Mouse (Mus musculus) c-Kit-positive CD71-positive TER-119-positive erythroid progenitor cells, embryonic 14.5 days (primary cell): Measurements from ENCODE around the gene Gbp5.

ENCODE experiments used
- DNase-seq: peaks from one replicate; pipeline ENCODE4 v3.0.0-alpha.2; 2013; ENCODE audit warnings: low spot score

Gene Gbp5

DNA sequence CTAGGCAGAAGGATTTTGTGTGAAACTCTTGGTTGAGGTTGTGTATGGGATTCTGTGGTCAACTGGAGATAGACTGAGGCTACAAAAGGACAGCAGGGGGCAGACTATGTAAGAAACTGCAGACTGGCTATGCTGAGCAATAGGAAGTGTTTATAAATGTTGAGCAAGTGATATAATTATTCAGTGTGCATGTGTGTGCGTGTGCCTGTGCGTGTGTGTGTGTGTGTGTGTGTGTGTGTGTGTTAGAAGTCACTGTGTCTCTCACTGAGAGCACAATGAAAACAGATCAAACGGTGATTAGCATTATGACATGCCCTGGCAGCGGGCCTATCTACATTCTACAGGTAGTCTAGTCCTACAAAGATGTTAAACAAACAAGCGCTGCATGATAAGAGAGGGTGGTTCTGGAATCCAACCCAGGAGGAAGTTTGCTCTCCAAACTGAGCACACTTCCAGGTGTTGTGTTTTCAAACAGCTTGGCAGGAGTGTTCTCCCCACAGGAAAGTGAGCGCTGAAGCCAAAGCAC is at the start of gene Gbp5:
Gene Gbp5 (plus strand): TSS at position 443 of the 526 bp plus-strand sequence.
- DNase-seq = no peak

- DNase-seq = no peak
These were observed 39.6 kb upstream of the Gbp5 start for GRCm38 (mm10) chr3:142454198-142454597.

DNA sequence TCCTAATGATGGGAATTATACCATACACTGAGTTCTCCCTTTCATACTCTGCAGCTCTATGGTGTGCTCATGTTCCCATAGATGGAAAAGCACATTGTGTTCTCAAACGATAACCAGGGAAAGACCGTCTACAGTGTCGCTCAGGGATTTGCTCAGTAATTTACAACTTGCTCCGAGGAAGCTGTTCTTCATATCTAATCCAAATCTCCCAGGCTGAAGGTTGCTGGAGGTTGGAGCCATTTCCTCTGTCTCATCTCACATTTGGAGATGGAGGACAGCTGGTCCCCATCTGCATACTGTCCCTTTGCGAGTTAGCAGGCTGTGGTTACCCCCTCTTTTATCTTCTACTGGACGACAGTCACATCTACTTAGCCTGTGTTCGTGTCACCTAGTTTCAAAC is 34.5 kb upstream of the Gbp5 start:
- no peak for DNase-seq

DNA sequence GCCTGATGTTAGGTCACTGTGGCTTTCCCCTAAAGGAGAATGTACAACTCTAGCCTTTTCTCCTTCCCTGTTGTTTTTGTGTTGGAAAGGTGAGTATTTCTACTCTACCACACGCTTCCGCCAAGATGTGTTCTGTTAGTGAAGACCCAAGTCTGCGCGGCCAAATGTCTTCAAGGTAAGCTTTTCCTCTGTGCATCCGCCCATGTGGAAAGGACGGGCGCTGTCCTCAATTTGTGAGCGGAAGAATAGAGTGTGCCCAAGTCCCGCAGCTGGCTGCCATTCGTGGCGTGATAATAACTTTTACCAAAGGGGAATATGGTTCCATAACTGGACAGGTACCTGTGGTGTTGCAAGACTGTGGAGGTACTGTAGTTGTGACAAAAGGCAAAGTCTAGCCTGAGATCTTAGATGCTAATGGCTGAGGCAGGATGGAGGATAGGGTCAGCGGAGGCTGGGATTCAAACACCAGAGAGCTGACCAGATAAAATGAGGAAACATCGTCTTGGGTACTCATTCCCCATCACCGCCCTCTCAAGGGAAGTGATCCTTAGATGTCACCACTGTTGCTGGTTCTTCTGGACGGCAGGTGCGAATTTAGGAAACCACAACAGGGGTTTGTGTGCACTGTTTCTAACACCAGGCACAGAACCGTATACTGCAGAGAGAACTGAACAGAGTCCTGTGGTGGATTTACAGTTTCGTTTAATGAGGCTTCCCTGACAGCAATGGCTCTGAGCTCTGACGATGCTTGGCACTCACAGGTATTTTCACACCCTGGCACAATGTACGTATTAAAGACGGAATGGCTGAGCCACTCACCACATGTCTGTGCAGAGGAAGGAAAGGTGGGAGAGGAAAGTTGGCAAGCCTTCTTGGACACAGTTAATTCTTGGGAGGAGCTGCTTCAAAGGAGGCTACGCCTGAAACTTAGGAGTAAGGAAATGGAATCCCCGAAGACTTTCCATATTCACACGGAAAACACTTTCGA is 30.7 kb upstream of the Gbp5 start:
- DNase-seq = no peak

GRCm38 (mm10) chr3:142474349-142474983 is 19.3 kb upstream of the Gbp5 start:
- DNase-seq = peak; percentile 15

DNA sequence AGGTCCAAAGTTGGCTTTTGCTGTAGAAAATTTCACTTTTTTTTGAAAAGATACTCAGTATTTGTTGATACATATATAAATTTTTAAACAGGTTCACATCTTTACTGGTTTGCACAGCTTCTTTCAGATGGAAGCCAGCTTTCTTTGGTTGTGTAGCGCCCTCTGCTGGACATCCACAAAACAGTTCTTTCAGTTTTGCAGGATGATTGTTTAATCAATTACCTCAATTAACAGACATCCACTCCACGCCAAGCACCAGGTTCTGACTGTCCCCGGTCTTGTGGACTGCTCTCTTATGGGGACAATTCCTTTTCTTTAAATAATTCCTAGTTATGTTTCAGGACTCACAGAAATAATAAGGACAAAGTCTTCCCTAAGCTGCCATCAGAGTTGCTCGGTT is 17.9 kb upstream of the Gbp5 start:
- DNase-seq = peak; percentile 43

GRCm38 (mm10) chr3:142477866-142478265 is 15.9 kb upstream of the Gbp5 start:
- no peak for DNase-seq

DNA sequence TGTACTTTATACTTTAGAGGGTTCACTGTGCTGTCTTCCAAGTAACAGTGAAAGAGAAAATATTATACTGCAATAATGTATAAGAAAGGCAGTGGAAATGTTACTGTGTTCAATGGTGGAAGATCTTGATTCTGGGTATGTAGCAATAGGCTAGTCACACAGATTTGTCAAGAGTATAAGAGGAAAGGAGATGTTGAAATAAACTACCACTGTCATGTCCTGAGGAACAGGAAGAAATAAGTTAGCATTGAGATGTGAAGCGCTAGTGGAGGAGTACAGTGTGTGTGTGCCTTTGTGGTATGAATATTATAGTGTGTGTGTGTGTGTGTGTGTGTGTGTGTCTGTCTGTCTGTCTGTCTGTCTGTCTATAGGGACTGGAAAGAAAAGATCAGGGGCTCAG is 15.4 kb upstream of the Gbp5 start:
- DNase-seq = no peak

GRCm38 (mm10) chr3:142490465-142490864 is 3.3 kb upstream of the Gbp5 start:
- DNase-seq = peak; percentile 31

DNA sequence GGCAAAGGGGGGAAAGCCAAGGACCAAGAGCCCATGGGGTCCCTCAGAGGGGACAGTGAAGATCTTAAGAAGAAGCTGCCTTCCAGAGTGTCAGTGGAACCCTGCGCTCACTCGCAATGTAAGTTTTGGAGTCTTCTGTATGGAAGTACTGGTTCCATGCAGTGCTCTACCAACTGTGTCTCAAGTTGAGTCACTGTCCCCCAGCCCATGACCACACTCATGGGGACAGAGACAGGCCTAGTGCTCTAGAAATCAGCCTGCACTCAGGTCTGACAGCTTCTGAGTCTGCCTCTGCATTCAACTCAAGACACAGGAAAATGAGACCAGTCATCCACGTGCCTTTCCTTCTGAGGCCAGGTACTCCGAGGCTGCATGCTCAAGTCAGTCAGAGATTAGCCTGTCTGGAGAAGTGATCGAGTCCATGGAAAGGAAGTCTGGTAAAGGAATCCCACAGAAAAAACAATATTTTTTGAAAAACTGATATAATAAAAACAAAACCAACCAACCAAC is 1.4 kb downstream of the Gbp5 start:
- DNase-seq = no peak

DNA sequence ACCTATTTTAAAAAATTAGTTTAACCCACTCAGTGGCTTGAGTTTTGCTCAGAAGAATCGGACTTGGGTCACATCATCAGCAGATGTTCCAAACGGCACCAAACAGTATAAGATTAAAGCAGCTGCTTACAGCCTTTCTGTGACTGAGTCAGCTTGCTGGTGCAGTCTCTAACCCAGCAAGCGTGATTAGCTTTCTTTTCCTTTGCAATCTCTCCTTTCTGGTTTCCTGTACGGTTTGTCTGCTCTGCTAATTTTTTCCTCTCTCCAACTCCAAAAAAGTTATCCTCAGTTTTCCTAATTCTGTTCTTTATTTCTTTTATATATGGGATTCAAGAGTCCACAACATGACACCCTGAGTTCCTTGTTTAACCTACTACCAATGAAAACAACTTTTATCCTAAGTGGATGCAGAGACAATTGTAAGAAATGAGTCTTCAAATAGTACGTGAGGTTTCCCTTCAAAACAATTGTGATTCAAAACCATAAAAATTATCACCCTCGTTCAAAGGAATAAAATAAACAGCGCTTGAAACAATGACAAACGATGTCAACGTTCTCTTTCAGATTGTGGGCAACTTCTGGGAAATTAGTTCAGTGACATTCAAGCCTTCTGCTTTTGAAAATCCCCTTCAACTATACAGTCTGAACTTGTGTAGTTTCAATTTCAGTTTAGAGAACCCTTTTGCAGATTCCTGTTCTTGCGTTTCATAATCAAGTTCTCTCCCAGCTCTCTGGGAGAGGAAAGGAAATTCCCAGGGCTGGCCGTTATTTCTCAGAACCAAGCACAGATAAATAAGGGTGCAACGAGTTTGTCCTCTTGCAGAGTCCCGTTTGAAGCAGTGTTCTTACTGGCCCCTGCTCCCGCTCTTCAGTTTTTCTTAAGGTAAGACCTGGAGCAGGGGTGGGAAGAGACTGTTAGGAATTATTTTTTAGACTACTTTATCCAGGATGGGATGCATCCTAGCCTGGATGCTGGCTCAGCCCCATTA is 2.6 kb downstream of the Gbp5 start:
- DNase-seq = no peak

DNA sequence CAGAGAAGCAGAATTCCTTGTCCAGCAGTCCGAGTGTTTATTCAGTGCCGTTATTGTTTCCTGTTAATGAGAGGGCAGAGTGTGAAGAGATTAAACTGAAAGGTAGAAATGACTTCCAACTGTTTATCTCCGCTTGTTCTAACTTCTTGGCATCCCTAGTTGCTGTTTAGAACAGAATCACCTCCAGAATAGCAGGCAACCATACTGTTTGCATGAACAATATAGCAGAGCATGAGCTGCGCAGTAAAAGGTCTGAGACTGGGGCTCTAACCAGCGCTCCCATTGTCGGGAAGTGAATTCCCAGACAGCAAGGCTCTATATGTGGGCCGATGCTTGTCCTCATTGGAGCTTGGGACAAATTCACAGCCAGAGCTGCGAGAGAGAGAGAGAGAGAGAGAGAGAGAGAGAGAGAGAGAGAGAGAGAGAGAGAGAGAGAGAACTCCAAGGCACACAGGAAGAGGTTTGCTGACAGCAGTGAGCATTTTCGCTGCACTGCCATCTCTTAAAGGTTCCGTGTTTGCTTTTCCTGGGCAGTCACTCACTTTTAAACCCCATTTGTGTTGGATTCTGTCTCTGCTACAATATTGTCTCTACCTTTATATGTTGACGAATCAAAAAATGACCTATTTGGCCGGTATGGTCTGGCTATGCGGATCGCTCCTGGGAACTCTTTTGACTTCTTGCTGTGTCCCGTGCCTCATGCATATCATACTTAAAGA is 3.5 kb downstream of the Gbp5 start:
- DNase-seq = no peak

GRCm38 (mm10) chr3:142498941-142499340 is 5.2 kb downstream of the Gbp5 start:
- DNase-seq = no peak

DNA sequence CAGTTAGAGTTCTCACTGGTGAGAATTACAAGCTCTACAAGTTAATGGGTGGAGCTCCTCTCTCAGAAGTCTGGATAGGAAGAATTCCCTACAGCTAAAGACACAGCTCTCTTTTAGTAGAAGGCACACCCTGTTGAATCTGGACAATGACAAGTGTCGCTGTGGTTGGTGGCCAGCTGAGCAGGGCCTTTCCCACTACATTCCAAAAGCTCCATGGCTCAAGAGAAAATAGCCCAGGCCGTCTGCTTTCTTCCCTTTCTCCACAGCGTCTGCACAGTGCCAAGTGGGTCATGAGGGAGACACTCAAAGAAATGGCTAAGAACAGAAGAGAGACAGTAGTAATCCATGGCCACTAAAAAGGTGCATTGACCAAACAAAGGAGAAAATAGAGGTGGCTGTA is 34.3 kb downstream of the Gbp5 start:
- no peak for DNase-seq

GRCm38 (mm10) chr3:142529597-142529996 is 35.8 kb downstream of the Gbp5 start:
- no peak for DNase-seq

DNA sequence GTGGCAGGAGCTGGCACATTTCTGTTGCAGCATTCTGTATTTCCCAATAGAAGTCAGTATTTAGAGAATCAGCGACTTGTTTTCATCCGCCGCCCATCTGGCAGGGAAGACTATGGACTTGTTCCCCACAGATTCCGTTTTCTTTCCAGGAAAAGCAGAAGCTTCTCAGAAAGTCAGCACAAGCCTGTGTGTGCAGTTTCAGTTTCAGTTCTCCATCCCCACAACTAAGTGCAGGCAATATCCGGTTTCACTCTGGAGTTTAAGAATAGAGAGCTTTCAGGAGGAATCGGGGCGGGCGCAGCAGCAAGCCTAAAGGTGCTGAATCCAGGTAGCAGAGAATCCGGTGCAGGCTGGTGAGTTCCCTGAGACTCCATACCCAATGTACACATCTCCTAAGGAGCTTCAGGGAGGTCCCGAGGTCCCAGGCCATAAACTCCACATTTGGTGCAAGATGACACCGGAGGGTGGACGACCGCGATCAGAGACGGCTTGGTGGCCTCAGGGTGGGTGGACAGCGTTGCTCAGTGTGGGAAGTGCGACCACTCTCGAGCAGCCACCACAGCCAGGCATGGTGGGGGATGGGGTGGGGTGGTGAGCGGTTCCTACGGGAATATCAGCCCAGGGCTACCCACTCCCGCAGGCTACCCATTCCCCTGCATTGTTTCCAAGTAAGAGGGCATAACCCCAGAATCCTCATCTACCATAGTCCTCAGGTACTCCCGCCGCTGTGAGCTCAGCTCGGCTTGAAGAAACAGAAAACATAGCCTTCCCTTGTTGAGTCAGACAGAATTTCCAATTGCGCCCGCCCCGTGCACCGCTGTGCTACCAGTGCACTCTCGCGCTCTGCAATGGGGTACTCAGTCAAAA is 36.5 kb downstream of the Gbp5 start, which contains the start of gene Gbp7:
Gene Gbp7 (plus strand): TSS at position 256 of the 867 bp plus-strand sequence.
- peak; percentile 58 for DNase-seq

GRCm38 (mm10) chr3:142531595-142531994 is 37.8 kb downstream of the Gbp5 start:
- DNase-seq = peak; percentile 15

- no peak for DNase-seq
These were observed 39.4 kb downstream of the Gbp5 start for GRCm38 (mm10) chr3:142533185-142533584.

- DNase-seq = no peak
These were observed 41.9 kb downstream of the Gbp5 start for GRCm38 (mm10) chr3:142535667-142536066.

DNA sequence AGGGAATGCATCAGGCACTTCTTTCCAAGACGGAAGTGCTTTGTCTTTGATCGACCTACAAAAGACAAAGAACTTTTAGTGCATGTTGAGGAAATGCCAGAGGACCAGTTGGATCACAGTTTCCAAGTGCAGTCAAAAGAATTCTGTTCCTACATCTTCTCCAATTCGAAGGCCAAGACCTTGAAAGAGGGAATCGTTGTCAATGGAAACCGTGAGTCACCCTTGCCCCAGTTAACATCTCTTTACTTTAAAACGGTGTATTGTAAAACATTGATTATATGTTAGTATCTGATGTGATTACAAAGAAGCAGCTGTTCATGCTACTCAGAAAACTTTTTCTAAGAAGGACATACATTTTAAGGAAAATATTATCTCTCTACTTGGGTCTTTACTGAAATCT is 47.6 kb downstream of the Gbp5 start:
- no peak for DNase-seq
